Mouse (Mus musculus): ENCODE data around the gene Vkorc1l1. TPM values are rescaled to one million over a fixed set of nuclear protein-coding genes. Genes with fewer than 3 reads are reported as not detected.

The Vkorc1l1 gene
- polyA plus RNA-seq, 2 experiments: 26.1 to 35.7 TPM

GRCm38 (mm10) chr5:130031410-130032390 lies 89.9 kb downstream of the Vkorc1l1 start:
- WGBS: 88% methylated on average over 19 of the region's 19 CpGs
- TF ChIP-seq POLR2A (IDR thresholded peaks at IDR 0.05; ENCODE audit: borderline replicate concordance, extremely low read depth, insufficient read depth, insufficient read length): no peak
- no peak for ATAC-seq (ENCODE audit: low FRiP score, low read depth)

DNA sequence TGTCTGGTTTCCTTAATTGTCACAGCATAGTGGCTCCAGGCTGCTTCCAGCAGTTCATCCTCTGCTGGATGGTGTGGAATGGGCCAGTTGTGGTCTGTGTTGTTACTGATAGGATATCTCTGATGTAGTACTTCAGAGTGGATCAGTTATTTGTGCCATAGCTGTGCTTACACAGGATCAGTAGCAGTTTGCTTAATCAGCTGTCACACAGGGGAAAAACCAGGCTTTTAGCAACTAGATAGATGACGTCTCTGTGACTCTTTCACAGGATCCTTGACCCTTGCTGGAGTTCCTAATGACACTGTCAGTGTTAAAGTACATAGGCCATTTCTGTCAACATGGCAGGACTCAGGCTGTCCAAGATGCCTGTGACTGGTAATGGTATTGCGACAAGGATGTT lies 92.1 kb downstream of the Vkorc1l1 start:
- no peak overlapping the region for H3K4me2 ChIP-seq (replicated peaks; ENCODE audit: low read depth, low read length, severe bottlenecking)
- no peak overlapping the region for H3K9ac ChIP-seq (ENCODE audit: low read depth, low read length, severe bottlenecking)
- H3K27ac ChIP-seq (replicated peaks; ENCODE audit: low read depth, low read length): no peak overlapping the region
- no peaks in the 10 kb centered on the region for H3K4me1 ChIP-seq (ENCODE audit: control insufficient read depth, insufficient read depth, low read length)
- peaks cover 23% of the 10 kb centered on the region; the same call in 1 of the 2 replicates for H3K36me3 ChIP-seq (ENCODE audit: control insufficient read depth, insufficient read depth, low read length)
- no peak for DNase-seq (ENCODE audit: low spot score)
- H3K9me3 ChIP-seq (ENCODE audit: control insufficient read depth, low read length): no peaks in the 10 kb centered on the region
- no peak for TF ChIP-seq POLR2A (IDR thresholded peaks at IDR 0.05; ENCODE audit: borderline replicate concordance, extremely low read depth, insufficient read depth, insufficient read length)
- ATAC-seq (ENCODE audit: low FRiP score, low read depth): no peak
- WGBS: 78% methylated on average over 2 of the region's 2 CpGs
- H3K4me3 ChIP-seq (replicated peaks; ENCODE audit: low read length): no peak overlapping the region
- no peaks in the 10 kb centered on the region for H3K27me3 ChIP-seq (ENCODE audit: control insufficient read depth, insufficient read depth, low read length)

More at GRCm38 (mm10) chr5:130031410-130032390, 89.9 kb downstream of the Vkorc1l1 start:
- no peak for DNase-seq (ENCODE audit: low spot score)
- no peaks in the 10 kb centered on the region for H3K4me1 ChIP-seq (ENCODE audit: control insufficient read depth, insufficient read depth, low read length)
- H3K27me3 ChIP-seq (ENCODE audit: control insufficient read depth, insufficient read depth, low read length): no peaks in the 10 kb centered on the region
- no peak overlapping the region for H3K4me3 ChIP-seq (replicated peaks; ENCODE audit: low read length)
- H3K36me3 ChIP-seq (ENCODE audit: control insufficient read depth, insufficient read depth, low read length): peaks cover 14% of the 10 kb centered on the region; the same call in 1 of the 2 replicates
- H3K9me3 ChIP-seq (ENCODE audit: control insufficient read depth, low read length): no peaks in the 10 kb centered on the region
- H3K27ac ChIP-seq (replicated peaks; ENCODE audit: low read depth, low read length): no peak overlapping the region
- no peak overlapping the region for H3K4me2 ChIP-seq (replicated peaks; ENCODE audit: low read depth, low read length, severe bottlenecking)
- no peak overlapping the region for H3K9ac ChIP-seq (ENCODE audit: low read depth, low read length, severe bottlenecking)

Other genes with a start within 250 kb of the Vkorc1l1 start
- not detected in 2 replicates for gene Sept14, start 233.5 kb upstream of the Vkorc1l1 start, polyA plus RNA-seq (2012; rRNA removed)
- gene Sept14, start 233.5 kb upstream of the Vkorc1l1 start, polyA plus RNA-seq (2014; fragmentation: Nextera tagmentation; extraction: Ambion mirVana): not detected in 2 replicates
- 110 and 133 TPM in 2 replicates for gene Mrps17, start 226.5 kb upstream of the Vkorc1l1 start, polyA plus RNA-seq (2012; rRNA removed)
- 201 and 209 TPM in 2 replicates for gene Mrps17, start 226.5 kb upstream of the Vkorc1l1 start, polyA plus RNA-seq (2014; fragmentation: Nextera tagmentation; extraction: Ambion mirVana)
- gene Nipsnap2, start 216.9 kb upstream of the Vkorc1l1 start, polyA plus RNA-seq (2012; rRNA removed): 86.1 and 88.5 TPM in 2 replicates
- gene Nipsnap2, start 216.9 kb upstream of the Vkorc1l1 start, polyA plus RNA-seq (2014; fragmentation: Nextera tagmentation; extraction: Ambion mirVana): 114 and 117 TPM in 2 replicates
- 14.5 and 15.9 TPM in 2 replicates for gene Psph, start 154.5 kb upstream of the Vkorc1l1 start, polyA plus RNA-seq (2012; rRNA removed)
- gene Psph, start 154.5 kb upstream of the Vkorc1l1 start, polyA plus RNA-seq (2014; fragmentation: Nextera tagmentation; extraction: Ambion mirVana): 28.5 and 34.1 TPM in 2 replicates
- gene Sumf2, start 95.0 kb upstream of the Vkorc1l1 start, polyA plus RNA-seq (2012; rRNA removed): 50.1 and 55.9 TPM in 2 replicates
- gene Sumf2, start 95.0 kb upstream of the Vkorc1l1 start, polyA plus RNA-seq (2014; fragmentation: Nextera tagmentation; extraction: Ambion mirVana): 53.8 and 61.3 TPM in 2 replicates
- 773 and 1,133 TPM in 2 replicates for gene Chchd2, start 54.5 kb upstream of the Vkorc1l1 start, polyA plus RNA-seq (2012; rRNA removed)
- gene Chchd2, start 54.5 kb upstream of the Vkorc1l1 start, polyA plus RNA-seq (2014; fragmentation: Nextera tagmentation; extraction: Ambion mirVana): 901 and 959 TPM in 2 replicates
- gene Zbed5, start 46.2 kb upstream of the Vkorc1l1 start, polyA plus RNA-seq (2012; rRNA removed): 8.8 and 9.1 TPM in 2 replicates
- gene Zbed5, start 46.2 kb upstream of the Vkorc1l1 start, polyA plus RNA-seq (2014; fragmentation: Nextera tagmentation; extraction: Ambion mirVana): 8.2 and 8.4 TPM in 2 replicates
- 0.29 and 0.40 TPM in 2 replicates for gene Phkg1, start 43.4 kb upstream of the Vkorc1l1 start, polyA plus RNA-seq (2012; rRNA removed)
- 0.21 TPM in 1 of 2 replicates, not detected in the other for gene Phkg1, start 43.4 kb upstream of the Vkorc1l1 start, polyA plus RNA-seq (2014; fragmentation: Nextera tagmentation; extraction: Ambion mirVana)
- 4.3 and 4.5 TPM in 2 replicates for gene Nupr1l, start 33.4 kb upstream of the Vkorc1l1 start, polyA plus RNA-seq (2012; rRNA removed)
- 2.6 and 3.1 TPM in 2 replicates for gene Nupr1l, start 33.4 kb upstream of the Vkorc1l1 start, polyA plus RNA-seq (2014; fragmentation: Nextera tagmentation; extraction: Ambion mirVana)
- 37.2 and 43.5 TPM in 2 replicates for gene Gusb, start 61.1 kb downstream of the Vkorc1l1 start, polyA plus RNA-seq (2012; rRNA removed)
- 54.4 and 57.5 TPM in 2 replicates for gene Gusb, start 61.1 kb downstream of the Vkorc1l1 start, polyA plus RNA-seq (2014; fragmentation: Nextera tagmentation; extraction: Ambion mirVana)
- 21.5 and 24.5 TPM in 2 replicates for gene Asl, start 87.3 kb downstream of the Vkorc1l1 start, polyA plus RNA-seq (2012; rRNA removed)
- gene Asl, start 87.3 kb downstream of the Vkorc1l1 start, polyA plus RNA-seq (2014; fragmentation: Nextera tagmentation; extraction: Ambion mirVana): 34.5 and 36.5 TPM in 2 replicates
- 16.6 and 24.2 TPM in 2 replicates for gene Crcp, start 87.3 kb downstream of the Vkorc1l1 start, polyA plus RNA-seq (2012; rRNA removed)
- 25.3 and 25.4 TPM in 2 replicates for gene Crcp, start 87.3 kb downstream of the Vkorc1l1 start, polyA plus RNA-seq (2014; fragmentation: Nextera tagmentation; extraction: Ambion mirVana)
- gene Tpst1, start 131.4 kb downstream of the Vkorc1l1 start, polyA plus RNA-seq (2012; rRNA removed): 59.3 and 68.2 TPM in 2 replicates
- 114 and 117 TPM in 2 replicates for gene Tpst1, start 131.4 kb downstream of the Vkorc1l1 start, polyA plus RNA-seq (2014; fragmentation: Nextera tagmentation; extraction: Ambion mirVana)
- gene Kctd7, start 202.9 kb downstream of the Vkorc1l1 start, polyA plus RNA-seq (2012; rRNA removed): 5.5 and 7.7 TPM in 2 replicates
- 6.1 and 6.2 TPM in 2 replicates for gene Kctd7, start 202.9 kb downstream of the Vkorc1l1 start, polyA plus RNA-seq (2014; fragmentation: Nextera tagmentation; extraction: Ambion mirVana)
- gene Rabgef1, start 229.8 kb downstream of the Vkorc1l1 start, polyA plus RNA-seq (2012; rRNA removed): 20.2 and 21.7 TPM in 2 replicates
- 19.4 and 24.2 TPM in 2 replicates for gene Rabgef1, start 229.8 kb downstream of the Vkorc1l1 start, polyA plus RNA-seq (2014; fragmentation: Nextera tagmentation; extraction: Ambion mirVana)